Mouse (Mus musculus) stomach, postnatal 0 days (tissue): Measurements from ENCODE around the gene Zfp319. TPM values are rescaled to one million over a fixed set of nuclear protein-coding genes. Genes with fewer than 3 reads are reported as not detected.

ENCODE experiments used
- ATAC-seq: fragments of 200-750 bp; cut with Nextera tagmentation; 2 replicates; pipeline ENCODE4 v1.8.0; 2017; ENCODE audit not compliant: low FRiP score, low TSS enrichment
- DNase-seq: peaks from one replicate; pipeline ENCODE4 v3.0.0-alpha.2; 2016; ENCODE audit warnings: low spot score
- H3K27ac ChIP-seq: fragments of 300-500 bp; sonication (generic); replicated peaks from 2 replicates; pipeline ENCODE4 v1.5.1; 2014; ENCODE audit warnings: mild to moderate bottlenecking, control low read depth
- H3K27me3 ChIP-seq: fragments of 300-500 bp; sonication (generic); 2 replicates; pipeline ENCODE4 v1.6.1; 2014; ENCODE audit warnings: low read length; ENCODE audit not compliant: control insufficient read depth, insufficient read depth
- H3K36me3 ChIP-seq: fragments of 300-500 bp; sonication (generic); 2 replicates; pipeline ENCODE4 v1.6.1; 2014; ENCODE audit warnings: low read length, mixed read lengths; ENCODE audit not compliant: control insufficient read depth, insufficient read depth
- H3K4me1 ChIP-seq: fragments of 300-500 bp; sonication (generic); replicated peaks from 2 replicates; pipeline ENCODE4 v1.6.1; 2014; ENCODE audit warnings: antibody characterized with exemption; ENCODE audit not compliant: control insufficient read depth, insufficient read depth
- H3K4me2 ChIP-seq: fragments of 300-500 bp; sonication (generic); replicated peaks from 2 replicates; pipeline ENCODE4 v1.6.1; 2014; ENCODE audit warnings: low read depth, mild to moderate bottlenecking, control low read depth, moderate library complexity
- H3K4me3 ChIP-seq: fragments of 300-500 bp; sonication (generic); 2 replicates; pipeline ENCODE4 v1.5.1; 2014; ENCODE audit warnings: low read depth, low read length, control low read depth
- H3K9ac ChIP-seq: fragments of 300-500 bp; sonication (generic); 2 replicates; pipeline ENCODE4 v1.6.1; 2014; ENCODE audit warnings: mild to moderate bottlenecking, low read length, control low read depth, mixed read lengths
- H3K9me3 ChIP-seq: fragments of 300-500 bp; sonication (generic); 2 replicates; pipeline ENCODE4 v1.6.1; 2016; ENCODE audit warnings: low read length; ENCODE audit not compliant: control insufficient read depth
- CTCF ChIP-seq: IDR thresholded peaks from 2 replicates; pipeline ENCODE4 v1.5.1; 2016; ENCODE audit warnings: antibody characterized with exemption, low read depth, mild to moderate bottlenecking, moderate library complexity
- EP300 ChIP-seq: optimal IDR thresholded peaks from 2 replicates; pipeline ENCODE3; 2016; ENCODE audit warnings: antibody characterized with exemption
- WGBS: fragments of 180-500 bp; shearing (Covaris S2); extraction: QIAGEN DNeasy Blood & Tissue Kit; methylation state at CpG from one replicate; pipeline ENCODE4 v1.1.7; 2014; 5-methylcytosine and 5-hydroxymethylcytosine counted together
- polyA plus RNA-seq: library from polyadenylated mRNA; unstranded; fragments of >200 nt; fragmentation: Nextera tagmentation; extraction: Ambion mirVana; gene quantifications from 2 replicates; pipeline ENCODE4 v1.2.1, GENCODE M21; 2015

Gene Zfp319
- polyA plus RNA-seq, 1 experiment from 2014 or later: 2.5 TPM

- Histone ChIP-seq H3K27ac (no peak overlapping the region; the same call in 1 of the 2 replicates), H3K9me3 (no peaks in the 10 kb centered on the region), H3K9ac (peak overlapping the region; percentile 41; the same call in 1 of the 2 replicates), H3K27me3 (no peaks in the 10 kb centered on the region), H3K4me3 (peak overlapping the region; percentile 15), H3K4me2 (peak overlapping the region; percentile 35), H3K4me1 (no peaks in the 10 kb centered on the region), H3K36me3 (no peaks in the 10 kb centered on the region)
- TF ChIP-seq CTCF: no peak
- TF ChIP-seq EP300: no peak
- 61% methylated on average over 11 of the region's 11 CpGs for WGBS
- DNase-seq (peak; percentile 57), ATAC-seq (peak; percentile 27; the same call in 1 of the 2 replicates)
These were observed 38.6 kb downstream of the Zfp319 start for GRCm38 (mm10) chr8:95293172-95293571.

DNA sequence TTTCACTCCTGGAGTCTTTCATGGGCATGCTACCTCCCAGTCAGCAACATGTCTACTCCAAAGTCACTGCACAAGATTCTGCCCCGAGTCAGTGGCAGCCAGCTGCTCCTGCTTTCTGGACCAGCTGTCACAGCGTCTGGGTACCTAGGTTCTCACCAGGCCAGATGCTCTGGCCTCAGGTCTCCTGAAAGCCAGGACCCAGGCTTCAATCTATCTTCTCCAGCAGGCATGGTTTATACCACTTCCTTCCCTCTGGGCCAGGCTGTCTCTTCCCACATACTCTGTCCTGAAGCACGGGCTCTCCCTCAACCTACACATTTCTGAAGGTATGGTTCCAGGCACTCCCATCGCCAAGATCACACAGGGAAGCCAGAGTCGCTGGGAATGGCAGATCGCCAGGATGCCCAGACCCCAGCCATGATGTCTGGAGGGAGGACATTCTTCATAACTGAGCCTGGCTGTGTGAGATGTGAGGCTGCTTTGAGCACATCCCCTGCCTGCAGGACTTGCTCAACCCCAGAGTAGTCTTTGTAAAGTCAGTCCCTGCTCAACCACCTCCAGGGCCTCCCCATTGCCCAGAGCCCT, 42.6 kb downstream of the Zfp319 start:
- H3K9ac ChIP-seq: no peak overlapping the region
- no peaks in the 10 kb centered on the region for H3K9me3 ChIP-seq
- TF ChIP-seq EP300: no peak
- TF ChIP-seq CTCF: no peak
- H3K4me2 ChIP-seq: no peak overlapping the region
- no peaks in the 10 kb centered on the region for H3K27me3 ChIP-seq
- 64% methylated on average over 6 of the region's 6 CpGs for WGBS
- H3K4me1 ChIP-seq: no peaks in the 10 kb centered on the region
- DNase-seq (no peak), ATAC-seq (no peak)
- no peak overlapping the region for H3K27ac ChIP-seq
- H3K36me3 ChIP-seq: no peaks in the 10 kb centered on the region
- no peak overlapping the region for H3K4me3 ChIP-seq

- Histone ChIP-seq H3K27ac (no peak overlapping the region), H3K27me3 (no peaks in the 10 kb centered on the region), H3K4me3 (no peak overlapping the region), H3K36me3 (no peaks in the 10 kb centered on the region), H3K4me2 (no peak overlapping the region), H3K9ac (no peak overlapping the region), H3K4me1 (no peaks in the 10 kb centered on the region), H3K9me3 (no peaks in the 10 kb centered on the region)
- WGBS: 71% methylated on average over 5 of the region's 5 CpGs
- DNase-seq (no peak), ATAC-seq (peak; percentile 45)
- TF ChIP-seq CTCF: no peak
These were observed 50.3 kb downstream of the Zfp319 start for GRCm38 (mm10) chr8:95281493-95281892.

Other genes with a start within 250 kb of the Zfp319 start
- gene Kifc3, start 129.1 kb downstream of the Zfp319 start, polyA plus RNA-seq: 14.1 and 14.2 TPM in 2 replicates
- 0.69 and 1.1 TPM in 2 replicates for gene Cngb1, start 25.4 kb downstream of the Zfp319 start, polyA plus RNA-seq
- gene Tepp, start 21.4 kb downstream of the Zfp319 start, polyA plus RNA-seq: 0.19 TPM in 1 of 2 replicates, not detected in the other
- gene Usb1, start 334 bp upstream of the Zfp319 start, polyA plus RNA-seq: 21.5 and 24.6 TPM in 2 replicates
- gene Mmp15, start 20.3 kb upstream of the Zfp319 start, polyA plus RNA-seq: 19.0 and 21.7 TPM in 2 replicates
- gene Cfap20, start 102.9 kb upstream of the Zfp319 start, polyA plus RNA-seq: 85.5 and 85.7 TPM in 2 replicates
- gene Csnk2a2, start 158.1 kb upstream of the Zfp319 start, polyA plus RNA-seq: 7.3 and 7.9 TPM in 2 replicates
- gene Ccdc113, start 202.1 kb upstream of the Zfp319 start, polyA plus RNA-seq: 0.42 and 0.62 TPM in 2 replicates
- not detected in 2 replicates for gene Prss54, start 244.4 kb upstream of the Zfp319 start, polyA plus RNA-seq